Mouse (Mus musculus) retina, adult 2 months (tissue): ENCODE data around the gene Reg4.

Experiments used
- DNase-seq: peaks from one replicate; pipeline ENCODE4 v3.0.0-alpha.2; 2012; ENCODE audit warnings: low read depth, low spot score

Gene Reg4

GRCm38 (mm10) chr3:98236266-98236665 is 14.3 kb downstream of the Reg4 start:
- no peak for DNase-seq

GRCm38 (mm10) chr3:98237240-98237639 is 15.3 kb downstream of the Reg4 start:
- DNase-seq: no peak

- no peak for DNase-seq
These were observed 16.2 kb downstream of the Reg4 start for GRCm38 (mm10) chr3:98238150-98238549.

- DNase-seq: no peak
These were observed 20.1 kb downstream of the Reg4 start for GRCm38 (mm10) chr3:98242051-98242450.

GRCm38 (mm10) chr3:98242458-98243037 is 20.6 kb downstream of the Reg4 start:
- DNase-seq: no peak

GRCm38 (mm10) chr3:98245892-98246291 is 23.9 kb downstream of the Reg4 start:
- DNase-seq: no peak

GRCm38 (mm10) chr3:98246985-98247751 is 25.2 kb downstream of the Reg4 start:
- DNase-seq: no peak

GRCm38 (mm10) chr3:98249378-98249777 is 27.4 kb downstream of the Reg4 start:
- DNase-seq: no peak

- no peak for DNase-seq
These were observed 28.0 kb downstream of the Reg4 start for GRCm38 (mm10) chr3:98249833-98250448.

- DNase-seq: no peak
These were observed 32.1 kb downstream of the Reg4 start for GRCm38 (mm10) chr3:98254059-98254458.

GRCm38 (mm10) chr3:98254656-98255583 is 33.0 kb downstream of the Reg4 start:
- no peak for DNase-seq

GRCm38 (mm10) chr3:98258723-98259122 is 36.8 kb downstream of the Reg4 start:
- no peak for DNase-seq

GRCm38 (mm10) chr3:98259271-98259751 is 37.4 kb downstream of the Reg4 start:
- no peak for DNase-seq

- no peak for DNase-seq
These were observed 38.6 kb downstream of the Reg4 start for GRCm38 (mm10) chr3:98260534-98260933.

GRCm38 (mm10) chr3:98261415-98261814 is 39.5 kb downstream of the Reg4 start:
- no peak for DNase-seq

GRCm38 (mm10) chr3:98262133-98262532 is 40.2 kb downstream of the Reg4 start:
- no peak for DNase-seq

- DNase-seq: no peak
These were observed 45.3 kb downstream of the Reg4 start for GRCm38 (mm10) chr3:98267249-98267651.

GRCm38 (mm10) chr3:98273623-98274398 is 51.9 kb downstream of the Reg4 start:
- DNase-seq: no peak

- no peak for DNase-seq
These were observed 57.7 kb downstream of the Reg4 start for GRCm38 (mm10) chr3:98279682-98280081.

- DNase-seq: no peak
These were observed 58.4 kb downstream of the Reg4 start, which contains the start of gene Hmgcs2 for GRCm38 (mm10) chr3:98280204-98280932. Gene Hmgcs2 (plus strand): TSS chr3:98280435.
